Mouse (Mus musculus) splenic B cell, adult 2 months (primary cell): ENCODE data around the gene Ltbp1.

Experiments
- DNase-seq: peaks from one replicate; pipeline ENCODE4 v3.0.0-alpha.2; 2011; ENCODE audit warnings: low read depth, low spot score
- H3K27me3 ChIP-seq: 2 replicates; pipeline ENCODE4 v1.6.1; 2012; ENCODE audit warnings: mild to moderate bottlenecking, low read length, moderate library complexity, mixed read lengths; ENCODE audit not compliant: control insufficient read depth, poor library complexity, insufficient read depth, severe bottlenecking
- H3K36me3 ChIP-seq: 2 replicates; pipeline ENCODE4 v1.6.1; 2012; ENCODE audit warnings: mild to moderate bottlenecking, low read length, moderate library complexity, mixed read lengths; ENCODE audit not compliant: control insufficient read depth, poor library complexity, insufficient read depth, severe bottlenecking

Ltbp1 gene

DNA sequence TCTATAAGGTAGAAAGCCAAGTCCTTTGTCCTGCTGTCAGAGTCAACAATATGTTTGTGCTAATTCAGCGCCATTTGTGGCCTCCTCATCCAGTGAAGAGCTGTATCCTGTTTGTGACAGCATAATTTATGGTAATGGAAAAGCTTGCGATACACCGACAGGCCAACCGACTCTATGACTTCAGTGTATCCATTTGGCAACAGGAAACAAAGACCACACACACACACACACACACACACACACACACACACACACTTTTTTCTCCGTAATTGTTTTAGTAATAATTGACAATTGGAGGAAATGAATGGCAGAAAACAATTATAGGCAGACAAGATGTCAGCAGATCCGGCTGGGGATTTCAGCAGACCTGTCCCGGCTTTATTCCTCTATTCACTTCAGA is 435.3 kb downstream of the Ltbp1 start:
- DNase-seq = peak; percentile 41
- Histone ChIP-seq H3K36me3 (no peaks in the 10 kb centered on the region), H3K27me3 (no peaks in the 10 kb centered on the region)

- no peak for DNase-seq
- H3K36me3 ChIP-seq = no peaks in the 10 kb centered on the region
- no peaks in the 10 kb centered on the region for H3K27me3 ChIP-seq
Observed at GRCm38 (mm10) chr17:75441260-75441830, 436.0 kb downstream of the Ltbp1 start.
